In genomic region chr6:100336591-100337148, GRCm38 (mm10) we compare ENCODE assay signal across 8 mouse cellular contexts. TPM values are rescaled to one million over a fixed set of nuclear protein-coding genes. Genes with fewer than 3 reads are reported as not detected.
DNase-seq lines count a peak whose midpoint lies in the region; ATAC-seq lines count a peak whose summit lies in the region.

No protein-coding gene starts in this region.

- peaks cover 18% of the 10 kb centered on the region for H3K27me3 ChIP-seq in embryonic facial prominence, embryonic 13.5 days
- H3K27me3 ChIP-seq in lung, embryonic 16.5 days (ENCODE audit: control insufficient read depth, insufficient read depth, low read depth, low read length): no peaks in the 10 kb centered on the region

- WGBS in embryonic facial prominence, embryonic 13.5 days: 5% methylated on average over 14 of the region's 14 CpGs
- 24% methylated on average over 14 of the region's 14 CpGs for WGBS in lung, embryonic 16.5 days

- H3K4me2 ChIP-seq in embryonic facial prominence, embryonic 13.5 days: peak overlapping the region; percentile 47
- H3K4me2 ChIP-seq in lung, embryonic 16.5 days (ENCODE audit: low read depth, low read length): peak overlapping the region; percentile 15; the same call in 1 of the 2 replicates

- no peaks in the 10 kb centered on the region for H3K9me3 ChIP-seq in embryonic facial prominence, embryonic 13.5 days
- no peaks in the 10 kb centered on the region for H3K9me3 ChIP-seq in lung, embryonic 16.5 days (ENCODE audit: control insufficient read depth, low read length)

- peaks cover 20% of the 10 kb centered on the region for H3K4me1 ChIP-seq in embryonic facial prominence, embryonic 13.5 days
- H3K4me1 ChIP-seq in lung, embryonic 16.5 days (replicated peaks; ENCODE audit: control insufficient read depth, insufficient read depth, low read length): peaks cover 7% of the 10 kb centered on the region

- H3K9ac ChIP-seq in embryonic facial prominence, embryonic 13.5 days: no peak overlapping the region
- H3K9ac ChIP-seq in lung, embryonic 16.5 days (ENCODE audit: low read length): no peak overlapping the region

- peak; percentile 68; the same call in 1 of the 2 replicates for ATAC-seq in embryonic facial prominence, embryonic 13.5 days (ENCODE audit: insufficient number of reproducible peaks, insufficient read depth, low FRiP score, low TSS enrichment, low read depth)
- no peak for ATAC-seq in lung, embryonic 16.5 days (ENCODE audit: low read depth)

- intact Hi-C loops in heart, postnatal 36 days (cut with DNase I): no loop called here

- peak; percentile 24 for DNase-seq in kidney, adult 11 months
- no peak for DNase-seq in kidney, adult 9 months
- peak; percentile 21 to 36 for DNase-seq in heart, postnatal 36 days
- no peak for DNase-seq in liver
- DNase-seq in right cerebral cortex, postnatal 4 days: no peak
- DNase-seq in frontal cortex, postnatal 36 days (ENCODE audit: low spot score in 2 of 2): no peak

- no peak overlapping the region for H3K4me3 ChIP-seq in embryonic facial prominence, embryonic 13.5 days
- no peak overlapping the region for H3K4me3 ChIP-seq in lung, embryonic 16.5 days (ENCODE audit: low read length)

- no peaks in the 10 kb centered on the region for H3K36me3 ChIP-seq in embryonic facial prominence, embryonic 13.5 days
- H3K36me3 ChIP-seq in lung, embryonic 16.5 days (ENCODE audit: control insufficient read depth, insufficient read depth, low read length): no peaks in the 10 kb centered on the region

- no peak overlapping the region for H3K27ac ChIP-seq in embryonic facial prominence, embryonic 13.5 days
- no peak overlapping the region; the same call in 1 of the 2 replicates for H3K27ac ChIP-seq in lung, embryonic 16.5 days (ENCODE audit: low read length)

RNA-seq across cellular contexts. Expression of gene Rybp, which starts 49.4 kb away (rescaled TPM):
- 22.0 and 27.6 TPM in 2 replicates for polyA plus RNA-seq in embryonic facial prominence, embryonic 13.5 days (2015; fragmentation: Nextera tagmentation; extraction: Ambion mirVana)
- 10 to 100 TPM; 11.4 to 14.9 TPM for total RNA-seq in heart, postnatal 36 days (2021)
- 14.7 and 19.6 TPM in 2 replicates for polyA plus RNA-seq in lung, embryonic 16.5 days (2015; fragmentation: Nextera tagmentation; extraction: Ambion mirVana)

Comparison
In these comparisons a context has a peak if more than half of its experiments do, and no peak if none do; other contexts are left out.
1. DNase-seq: peak in kidney, adult 11 months (single experiment) and heart, postnatal 36 days (2 of 2); none in kidney, adult 9 months (single experiment), liver (single experiment), right cerebral cortex, postnatal 4 days (single experiment) and frontal cortex, postnatal 36 days (0 of 2).